Mouse (Mus musculus): ENCODE results near the gene Aff1. TPM values are rescaled to one million over a fixed set of nuclear protein-coding genes. Genes with fewer than 3 reads are reported as not detected.

Aff1 gene
- total RNA-seq, 2 experiments from 2014 or later = 28.4 to 30.5 TPM

DNA sequence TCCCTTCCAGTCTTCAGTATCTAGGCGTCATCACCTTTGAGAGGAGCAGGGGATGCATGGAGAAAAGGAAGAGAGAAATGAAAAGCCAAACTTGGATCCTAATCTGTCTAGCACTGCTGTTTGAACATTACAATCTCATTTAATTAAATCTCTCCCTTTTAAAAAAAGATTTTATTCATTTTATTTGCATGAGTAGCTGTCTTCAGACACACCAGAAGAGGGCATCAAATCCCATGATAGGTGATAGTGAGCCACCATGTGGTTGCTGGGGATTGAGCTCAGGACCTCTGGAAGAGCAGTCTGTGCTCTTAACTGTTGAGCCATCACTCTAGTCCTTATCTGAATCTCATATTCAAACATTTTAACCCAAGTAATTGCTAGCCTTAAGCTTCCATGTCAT, 138.7 kb downstream of the Aff1 start:
- DNase-seq (ENCODE audit: low spot score in 2 of 2) = no peak

DNA sequence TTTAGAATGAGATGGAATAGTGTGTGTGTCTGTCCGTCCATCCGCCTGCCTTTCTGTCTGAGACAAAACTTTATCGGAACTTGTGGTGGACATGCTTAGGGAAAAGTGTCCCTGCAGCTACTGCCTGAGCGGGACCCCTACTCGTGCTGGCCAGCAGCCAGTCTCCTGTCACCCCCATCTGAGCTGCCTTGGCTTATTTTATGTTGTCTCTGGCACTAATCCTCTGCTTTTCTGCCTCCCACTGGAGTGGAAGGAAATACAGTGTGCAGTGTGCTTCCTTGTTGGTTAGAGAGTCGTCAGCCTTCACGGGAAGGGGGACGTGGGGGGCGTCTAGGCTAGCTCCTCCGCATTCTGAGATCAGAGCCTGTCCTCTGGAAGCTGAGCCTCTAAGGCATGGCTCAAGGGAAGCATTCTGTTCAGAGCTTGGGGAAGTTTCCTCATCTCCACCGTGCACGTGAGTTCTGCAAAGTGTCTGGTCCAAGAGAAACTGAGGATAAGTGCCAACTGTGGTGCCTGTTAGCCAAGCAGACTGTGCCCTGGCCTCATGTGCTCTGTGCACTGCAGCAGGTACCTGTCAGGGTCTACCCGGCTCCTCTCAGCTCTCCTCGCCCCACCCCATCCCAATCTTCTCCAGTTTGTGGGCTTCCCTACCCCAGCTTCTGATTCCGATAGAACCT, 143.4 kb downstream of the Aff1 start:
- no peak for DNase-seq (ENCODE audit: low spot score in 2 of 2)

DNA sequence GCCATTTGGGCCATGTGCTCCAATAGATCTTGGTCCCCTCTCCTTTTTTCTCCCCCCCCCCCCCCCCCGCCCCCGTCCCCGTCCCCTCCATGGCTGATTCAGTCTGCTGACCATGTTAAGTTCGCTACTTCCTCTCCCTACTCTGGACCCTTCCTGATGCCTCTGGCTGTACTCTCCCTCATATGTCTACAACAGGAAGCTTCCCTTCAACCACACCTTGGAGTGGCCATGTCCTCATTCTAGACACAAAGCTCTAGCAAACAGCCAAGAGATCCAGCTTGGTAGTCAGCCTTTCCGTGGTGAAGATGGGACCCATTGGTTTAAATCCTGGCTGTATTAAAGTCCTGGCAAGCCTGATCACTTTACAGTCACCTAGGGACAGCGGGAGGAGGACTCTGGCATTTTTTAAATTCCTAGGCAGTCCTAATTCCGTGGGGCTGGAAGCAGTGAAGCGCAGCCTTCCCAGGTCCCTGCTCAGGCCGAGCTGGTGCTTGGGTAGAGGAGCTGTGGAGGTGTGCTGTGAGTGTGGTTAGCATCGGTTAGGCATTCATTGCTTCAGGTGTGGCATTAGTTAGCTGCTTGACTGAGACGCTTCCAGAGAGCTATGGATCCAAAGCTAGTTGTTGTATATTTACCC, 144.1 kb downstream of the Aff1 start:
- DNase-seq (ENCODE audit: low spot score in 2 of 2) = no peak

DNA sequence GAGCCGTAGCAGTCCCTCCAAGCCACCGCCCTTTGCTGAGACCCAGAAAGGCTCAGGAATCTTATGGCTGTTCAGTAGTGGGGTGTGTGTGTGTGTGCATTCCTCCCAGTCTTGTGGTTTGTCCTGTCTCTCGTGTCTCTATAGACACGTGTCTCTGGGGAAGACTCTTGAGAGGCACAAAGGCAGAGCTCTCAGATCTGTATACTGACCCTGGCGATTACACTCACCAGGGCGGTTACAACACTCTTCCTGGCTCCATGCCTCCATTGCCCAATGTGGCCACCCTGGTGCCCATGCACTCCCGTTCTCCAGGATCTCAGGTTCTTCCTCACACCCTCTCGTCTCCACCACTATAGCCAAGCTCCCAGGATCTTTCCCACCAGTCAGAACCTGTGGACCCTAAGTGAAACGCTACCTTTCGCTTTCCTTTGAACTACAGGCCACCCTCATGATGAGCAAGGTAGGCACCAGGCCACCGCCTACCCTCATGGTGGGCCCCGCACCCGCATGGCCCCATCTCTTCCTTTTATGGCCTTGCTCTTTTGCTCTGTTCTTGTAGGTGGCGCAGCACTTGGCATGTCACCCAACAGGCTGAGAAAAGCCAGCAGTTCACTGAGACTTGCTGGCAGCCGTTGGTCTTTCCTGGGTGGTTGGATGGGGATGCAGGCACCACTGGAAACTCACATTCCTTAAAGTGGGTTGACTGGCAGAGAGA, 146.5 kb downstream of the Aff1 start:
- no peak for DNase-seq (ENCODE audit: low spot score in 2 of 2)

DNA sequence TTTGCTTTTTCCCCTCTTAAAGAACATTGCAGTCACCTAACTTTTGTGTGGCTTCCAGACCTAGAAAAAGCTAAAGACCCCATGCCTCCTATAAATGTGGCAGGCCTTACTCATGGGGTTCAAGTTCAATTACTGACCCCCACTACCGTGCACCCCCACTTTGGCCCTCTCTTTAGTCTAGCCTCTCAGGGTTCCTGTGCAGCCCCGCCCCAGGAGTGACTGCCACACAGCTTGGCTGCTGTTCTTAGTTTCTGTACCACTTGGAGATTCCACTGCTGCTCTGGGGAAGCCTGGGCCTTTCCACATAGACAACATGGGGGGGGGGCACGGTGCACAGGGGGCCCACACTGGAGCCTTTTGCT, 147.1 kb downstream of the Aff1 start:
- no peak for DNase-seq (ENCODE audit: low spot score in 2 of 2)

DNA sequence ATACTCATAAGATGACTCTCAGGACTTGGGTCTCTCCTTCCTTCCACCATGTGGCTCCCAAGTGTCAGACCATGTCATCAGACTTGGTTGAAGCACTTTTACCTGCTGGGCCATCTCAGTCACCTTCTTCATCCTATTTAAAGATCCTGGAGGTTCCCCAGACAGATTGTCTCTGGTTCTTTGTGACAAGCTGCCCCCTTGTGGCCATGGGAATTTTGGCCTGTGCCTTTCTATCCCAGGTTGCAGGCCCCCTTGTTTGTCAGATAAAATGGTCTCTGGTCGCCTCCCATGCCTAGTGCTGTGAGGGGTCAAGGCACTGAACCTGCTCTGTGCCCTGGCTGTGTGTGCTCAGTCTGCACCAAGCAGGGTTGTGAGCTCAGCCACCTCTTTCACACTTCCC, 151.8 kb downstream of the Aff1 start:
- DNase-seq (ENCODE audit: low spot score in 2 of 2) = peak in 1 of 2 experiments; percentile 35

DNA sequence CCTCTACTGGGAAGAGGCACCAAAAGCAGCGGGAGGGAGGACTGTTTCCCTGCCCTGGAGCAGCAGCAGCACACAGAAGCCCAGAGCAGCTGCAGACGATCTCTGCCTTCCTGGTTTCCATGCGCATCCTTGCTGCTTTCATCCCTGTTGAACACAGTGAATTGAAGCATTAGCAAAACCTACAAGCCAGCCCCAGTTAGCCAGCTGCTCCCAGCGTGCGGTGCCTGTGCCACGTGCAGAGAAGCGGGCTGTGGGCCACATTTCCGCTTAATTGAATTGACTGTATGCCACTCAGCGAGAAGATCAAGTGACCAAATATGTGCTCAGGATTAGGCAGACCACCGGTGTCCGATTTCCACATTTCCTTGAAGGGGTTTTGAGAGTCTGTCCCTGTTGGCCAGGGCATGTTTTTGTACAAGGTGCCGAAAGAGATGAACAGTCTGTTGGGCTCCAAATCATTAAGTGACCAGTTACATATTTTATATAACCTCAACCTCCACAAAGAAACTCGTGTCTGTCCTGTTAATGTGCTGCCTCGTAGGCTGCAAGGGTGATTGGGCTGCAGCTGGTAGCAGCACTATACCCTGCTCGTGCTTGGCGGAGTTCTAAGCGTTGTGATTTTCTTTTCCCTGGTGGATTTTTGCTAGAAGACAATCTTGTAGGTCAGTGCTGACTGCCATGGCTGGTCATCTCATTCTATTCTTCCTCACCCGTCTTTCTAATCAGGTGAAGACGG, 153.4 kb downstream of the Aff1 start:
- peak in 1 of 2 experiments; percentile 31 for DNase-seq (ENCODE audit: low spot score in 2 of 2)

DNA sequence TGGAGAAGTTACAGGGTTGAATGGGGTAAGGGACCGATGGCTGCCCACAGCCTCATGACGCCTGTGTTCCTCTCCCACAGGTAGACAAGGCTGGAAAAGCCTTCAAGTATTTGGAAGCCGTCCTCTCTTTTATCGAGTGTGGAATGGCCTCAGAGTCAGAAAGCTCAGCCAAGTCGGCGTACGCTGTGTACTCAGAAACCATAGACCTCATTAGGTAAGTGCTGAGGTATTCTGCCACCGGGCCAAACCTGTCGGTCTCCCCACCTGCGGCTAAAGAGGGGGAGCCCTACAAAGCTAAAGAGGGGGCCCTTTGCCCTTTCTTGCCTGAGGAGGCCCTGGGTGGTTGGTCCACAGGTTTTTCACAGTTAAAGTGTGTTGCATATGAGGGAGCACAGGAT, 154.0 kb downstream of the Aff1 start:
- no peak for DNase-seq (ENCODE audit: low spot score in 2 of 2)

DNA sequence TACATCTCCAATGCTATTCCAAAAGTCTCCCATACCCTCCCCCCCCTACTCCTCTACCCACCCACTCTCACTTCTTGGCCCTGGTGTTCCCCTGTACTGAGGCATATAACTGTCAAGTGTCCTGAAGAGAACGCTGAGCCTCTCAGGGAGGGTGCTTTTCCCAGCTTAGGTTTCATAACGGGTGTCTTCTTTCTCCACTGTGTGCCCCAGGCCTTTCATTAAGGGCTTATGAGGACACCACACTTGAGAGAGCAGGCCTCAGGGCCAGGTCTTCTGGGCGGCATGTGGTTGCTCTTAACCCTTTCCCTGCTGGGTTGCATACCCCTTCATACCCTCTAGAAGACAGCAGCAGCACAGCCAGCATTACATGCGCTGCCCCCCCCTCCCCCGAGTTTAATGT, 154.4 kb downstream of the Aff1 start:
- no peak for DNase-seq (ENCODE audit: low spot score in 2 of 2)

DNA sequence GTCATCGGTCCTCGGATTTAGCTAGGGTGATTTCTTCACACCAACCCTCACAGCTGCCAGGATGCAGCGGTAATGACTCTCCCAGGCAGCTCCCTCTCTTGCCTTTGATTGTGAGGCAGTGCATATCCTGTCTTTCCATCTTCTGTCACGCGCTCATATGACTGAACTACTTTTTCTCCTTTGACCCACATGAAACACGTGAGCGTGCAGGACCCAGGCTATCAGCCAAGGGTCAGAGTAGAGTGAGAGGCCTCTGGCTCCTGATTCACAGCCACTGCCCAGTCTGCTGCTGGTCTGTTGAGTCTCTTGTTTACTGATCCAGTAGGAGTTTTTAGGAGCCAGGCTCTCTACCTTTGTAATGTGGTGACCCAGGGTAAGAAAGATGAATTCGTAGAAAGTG, 156.4 kb downstream of the Aff1 start:
- DNase-seq (ENCODE audit: low spot score in 2 of 2) = no peak

DNA sequence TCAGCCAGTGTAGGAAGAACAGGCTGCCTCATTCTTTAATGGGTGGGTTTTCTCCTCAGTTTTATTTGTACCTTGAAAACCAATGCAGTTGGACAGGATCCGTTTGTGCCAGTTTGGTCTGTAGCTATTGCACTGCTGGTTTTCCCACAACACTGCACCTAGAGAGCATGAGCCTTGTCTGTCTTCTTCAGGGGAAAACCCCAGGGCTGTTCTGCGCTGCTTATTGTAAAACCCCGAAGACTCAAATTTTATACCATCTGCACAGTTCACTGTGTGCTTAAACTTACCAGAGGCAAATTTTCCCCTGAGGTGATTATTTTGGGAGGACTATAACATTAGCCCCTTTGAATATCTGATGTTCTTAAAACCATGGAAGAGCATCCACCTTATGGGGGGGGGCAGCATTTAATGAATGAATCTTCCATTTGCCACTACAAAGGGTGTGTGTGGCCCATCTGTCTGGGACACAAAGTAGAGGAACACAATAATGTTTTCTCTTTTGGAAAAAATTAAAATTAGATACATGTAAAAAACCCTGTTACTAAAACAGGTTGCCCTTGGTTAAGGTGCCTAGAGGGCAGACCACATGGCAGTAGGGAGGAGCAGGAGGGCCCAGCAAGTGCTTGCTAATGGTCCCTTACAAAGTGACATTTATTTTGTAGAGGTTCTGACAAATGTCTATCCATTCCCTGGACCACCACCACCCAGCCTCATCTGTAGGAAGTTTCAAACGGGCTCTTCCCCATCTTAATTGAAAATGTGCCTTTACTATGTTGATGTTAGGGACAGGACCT, 160.8 kb downstream of the Aff1 start:
- DNase-seq (ENCODE audit: low spot score in 2 of 2) = no peak

DNA sequence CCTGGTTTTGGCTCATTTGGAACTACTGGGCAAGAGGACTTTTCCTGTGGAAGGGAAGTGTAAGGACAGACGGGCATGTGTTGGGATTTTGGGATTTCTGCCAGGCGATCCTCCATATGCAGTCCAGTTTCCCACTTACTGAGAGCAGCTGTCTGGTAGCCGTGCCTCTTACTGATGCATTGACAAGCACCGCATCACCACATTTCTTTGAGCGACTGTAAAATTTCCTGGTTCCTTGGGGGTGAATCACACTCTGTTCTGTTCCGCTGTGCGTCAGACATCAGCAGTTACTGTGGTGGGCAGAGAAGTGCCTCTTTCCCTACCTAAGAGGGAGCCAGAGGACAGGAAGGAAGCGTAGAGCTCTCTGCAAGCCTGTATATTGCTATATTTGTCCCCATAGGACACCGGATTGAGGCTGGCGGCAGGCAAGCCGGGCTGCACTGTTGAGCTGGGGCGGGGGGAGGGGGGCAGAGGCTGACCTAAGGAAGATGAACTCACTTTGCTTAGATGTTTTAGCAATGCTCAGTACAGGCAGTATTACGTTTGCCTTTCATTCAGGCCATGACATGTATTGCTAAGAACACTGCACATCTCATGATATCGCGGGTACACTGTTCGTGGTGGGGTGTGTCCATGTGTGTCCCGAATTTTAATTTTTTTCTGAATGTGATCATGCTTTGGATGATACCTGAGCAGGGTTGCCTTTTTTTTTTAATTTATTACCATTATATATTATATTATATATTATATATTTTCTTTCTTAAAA, 162.1 kb downstream of the Aff1 start:
- DNase-seq (ENCODE audit: low spot score in 2 of 2) = no peak

DNA sequence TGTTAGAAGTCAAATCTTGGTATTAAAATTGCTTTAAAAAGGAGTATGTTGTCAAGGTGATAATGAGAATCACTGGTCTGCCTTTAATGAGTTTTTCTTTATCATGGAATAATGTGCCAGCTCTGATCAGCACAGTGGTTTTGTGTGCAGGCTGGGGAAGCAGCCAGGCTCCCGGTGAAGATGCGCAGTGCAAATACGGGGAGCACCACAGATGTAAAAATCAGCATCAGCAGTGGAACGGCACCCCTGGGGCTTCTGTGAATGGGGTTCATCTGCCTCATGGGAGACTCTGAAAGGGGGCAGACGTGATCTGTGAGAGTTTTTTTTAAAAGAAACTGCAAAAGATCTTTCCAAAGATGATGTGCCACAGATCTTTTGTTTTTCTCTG, 162.6 kb downstream of the Aff1 start:
- DNase-seq (ENCODE audit: low spot score in 2 of 2) = no peak

DNA sequence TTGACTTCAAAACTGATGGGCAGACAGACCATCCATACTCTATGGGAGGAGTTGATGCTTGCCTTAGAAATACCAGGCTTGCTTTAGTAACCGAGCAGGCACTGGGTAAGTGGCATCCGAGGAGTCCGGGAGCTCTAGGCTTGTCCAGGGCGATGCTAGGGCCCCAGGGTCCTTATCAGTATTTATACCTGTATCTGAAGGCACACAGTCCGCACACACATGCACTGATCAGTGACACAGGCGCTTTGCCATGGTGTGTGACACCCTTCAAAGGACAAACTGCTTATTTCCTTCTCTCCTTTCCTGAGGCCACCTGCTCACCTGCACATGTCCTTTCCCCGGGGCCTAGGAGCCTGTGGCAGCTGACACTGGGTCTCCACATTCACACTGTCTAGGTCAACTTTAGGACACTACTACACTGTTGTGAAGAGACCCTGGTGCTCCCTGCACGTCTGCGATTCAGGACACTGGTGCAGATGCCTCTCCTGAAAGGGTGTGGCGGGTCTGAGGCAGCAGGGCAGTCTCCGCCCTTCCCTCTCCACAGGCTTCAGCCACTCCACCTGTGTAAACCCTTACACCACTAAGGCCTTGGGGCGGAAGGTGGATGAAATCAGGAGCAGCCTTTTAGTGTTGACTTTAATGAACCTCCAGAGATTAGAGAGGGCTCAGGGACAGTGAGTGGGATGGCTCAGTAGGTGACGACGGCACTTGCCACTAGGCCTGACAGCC, 163.5 kb downstream of the Aff1 start:
- DNase-seq (ENCODE audit: low spot score in 2 of 2) = no peak

DNA sequence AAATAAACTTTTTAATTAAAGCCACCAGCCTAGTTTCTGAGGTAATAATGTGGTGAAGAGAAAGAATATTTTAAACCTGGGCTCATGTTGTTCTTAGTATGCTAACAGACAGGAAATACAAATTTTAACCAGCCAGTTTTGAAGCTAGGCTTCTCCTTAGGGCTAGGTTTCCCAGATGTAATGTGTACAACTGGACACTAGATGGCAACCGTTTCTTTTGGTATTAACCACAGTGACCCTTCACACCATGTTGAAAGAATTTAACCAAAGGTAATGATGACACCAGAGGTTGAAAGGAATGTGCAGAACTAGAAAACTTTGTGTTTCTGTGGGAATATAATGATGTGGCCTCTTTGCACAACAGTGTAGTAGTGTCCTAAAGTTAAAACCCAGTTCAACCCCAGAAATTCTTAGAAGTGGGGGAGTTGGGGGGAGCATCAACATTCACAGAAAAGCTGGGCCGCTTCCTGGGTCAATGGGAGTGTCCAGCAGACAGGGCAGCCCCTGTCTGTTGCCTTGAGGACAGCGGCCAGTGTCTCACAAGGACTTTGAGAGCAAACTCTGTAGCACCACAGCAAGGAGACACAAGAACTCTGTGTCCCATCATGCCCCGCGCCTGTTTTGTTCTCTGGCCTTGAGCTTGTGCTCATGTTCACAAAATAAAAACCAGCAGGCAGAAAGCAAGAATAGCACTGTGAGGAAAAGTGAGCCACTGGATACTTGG, 164.3 kb downstream of the Aff1 start:
- DNase-seq (ENCODE audit: low spot score in 2 of 2) = no peak

DNA sequence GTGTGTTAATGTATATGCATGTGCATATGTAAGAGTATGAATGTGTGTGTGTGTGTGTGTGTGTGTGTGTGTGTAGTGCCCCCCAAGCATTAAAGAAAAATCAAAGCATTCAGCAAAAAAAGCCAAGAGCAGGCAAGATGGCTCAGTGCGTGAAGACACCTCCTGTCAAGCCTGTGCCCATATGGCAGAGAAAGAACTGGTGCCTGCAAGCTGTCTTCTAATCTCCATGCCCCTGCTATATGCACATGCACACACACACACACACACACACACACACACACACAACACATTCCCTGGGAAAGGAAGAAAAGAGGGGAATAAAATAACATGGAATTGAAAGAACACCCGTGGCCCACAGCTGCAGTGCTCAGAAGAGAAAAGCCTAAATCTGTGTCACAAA, 165.0 kb downstream of the Aff1 start:
- no peak for DNase-seq (ENCODE audit: low spot score in 2 of 2)

DNA sequence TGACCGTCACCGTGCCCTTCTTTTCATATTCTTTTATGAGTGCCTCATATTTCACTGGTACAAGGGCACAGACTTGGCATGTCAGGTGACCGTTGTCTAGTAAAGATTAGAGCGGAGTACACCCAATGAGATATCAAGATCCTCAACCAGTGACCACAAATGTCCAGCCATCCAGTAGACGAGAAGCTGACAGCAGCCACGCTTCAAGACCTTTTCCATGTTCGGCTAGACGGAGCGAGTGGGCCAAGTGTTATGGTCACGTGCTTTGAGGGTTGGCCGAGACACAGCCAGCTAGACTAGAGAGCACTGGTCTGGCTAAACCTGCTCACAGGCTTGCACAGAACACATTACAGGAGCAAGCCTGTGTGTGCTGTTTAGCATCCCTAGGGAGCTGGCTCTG, 168.4 kb downstream of the Aff1 start:
- DNase-seq (ENCODE audit: low spot score in 2 of 2) = no peak

DNA sequence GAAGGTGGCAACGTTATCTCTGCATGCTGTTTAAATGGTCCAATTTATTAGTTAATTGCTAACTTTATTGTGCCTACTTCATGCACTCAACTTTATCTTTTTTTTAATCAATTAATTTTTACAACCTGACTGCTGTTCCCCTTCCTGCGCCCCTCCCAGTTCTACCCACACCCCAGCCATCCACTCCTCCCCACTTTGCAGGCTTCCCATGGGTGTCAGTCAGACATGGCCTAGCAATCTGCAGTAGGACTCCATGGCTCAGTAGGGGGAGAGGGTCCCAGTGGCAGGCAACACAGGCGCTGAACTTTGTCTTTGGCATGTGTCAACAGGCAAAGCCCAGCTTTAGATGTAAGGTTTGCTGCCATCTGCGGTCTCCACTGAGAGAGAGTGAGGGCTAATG, 171.6 kb downstream of the Aff1 start:
- no peak for DNase-seq (ENCODE audit: low spot score in 2 of 2)

DNA sequence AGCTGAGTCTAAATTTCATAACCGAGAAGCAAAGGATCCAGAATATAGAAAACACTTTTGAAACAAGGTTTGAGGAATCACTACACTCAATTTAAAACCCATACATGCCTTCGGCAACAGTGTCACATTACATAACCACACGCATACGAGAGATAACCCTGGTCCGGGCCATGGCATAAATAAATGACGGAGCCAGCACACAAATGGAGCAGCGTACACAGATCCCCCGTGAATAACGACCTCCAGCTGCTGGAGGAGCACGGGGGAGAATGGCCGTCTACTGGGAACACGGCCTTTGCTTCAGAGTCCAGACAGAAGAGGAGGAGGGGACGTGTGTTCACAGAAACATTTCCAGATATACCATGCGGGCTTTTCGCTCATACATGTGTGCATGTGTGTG, 197.6 kb downstream of the Aff1 start:
- no peak for DNase-seq (ENCODE audit: low spot score in 2 of 2)

Measured in gastrocnemius, postnatal 4 days (tissue).